Mouse (Mus musculus) naive thymus-derived CD4-positive, alpha-beta T cell, adult 2 months (primary cell): ENCODE measurements around the gene Fam45a.
A peak's percentile ranks its signal among the peaks of the same experiment; 100 is the strongest.
"Not testable (repeated sequence)": the region's sequence is repeated elsewhere in the genome, so short reads cannot be mapped to it uniquely, and the experiment has no call there.

Experiments used
- DNase-seq: peaks from one replicate; pipeline ENCODE4 v3.0.0-alpha.2; 2011; ENCODE audit warnings: low read depth

The Fam45a gene

GRCm38 (mm10) chr19:60845731-60846130 is 34.3 kb downstream of the Fam45a start:
- no peak for DNase-seq

- peak; percentile 93 for DNase-seq
Measured at GRCm38 (mm10) chr19:60860868-60861700, 49.7 kb downstream of the Fam45a start, which contains the start of gene Sfxn4. Sfxn4 (minus strand) TSS chr19:60861479.

- not testable (repeated sequence) for DNase-seq
Measured at GRCm38 (mm10) chr19:60866169-60866568, 54.8 kb downstream of the Fam45a start.

GRCm38 (mm10) chr19:60870489-60870888 is 59.1 kb downstream of the Fam45a start:
- no peak for DNase-seq

- DNase-seq, result no peak
Measured at GRCm38 (mm10) chr19:60871366-60871765, 60.0 kb downstream of the Fam45a start.

GRCm38 (mm10) chr19:60872272-60872671 is 60.9 kb downstream of the Fam45a start:
- no peak for DNase-seq

GRCm38 (mm10) chr19:60873501-60873900 is 62.1 kb downstream of the Fam45a start:
- peak; percentile 37 for DNase-seq

- peak; percentile 97 for DNase-seq
Measured at GRCm38 (mm10) chr19:60874064-60874694, 62.8 kb downstream of the Fam45a start, which contains the start of gene Prdx3. Prdx3 (minus strand) TSS chr19:60874556.

- no peak for DNase-seq
Measured at GRCm38 (mm10) chr19:60883129-60883528, 71.7 kb downstream of the Fam45a start.
